Mouse (Mus musculus) cortical plate, adult 2 months (tissue): Measurements from ENCODE around the gene Fam193b.

ENCODE experiments used
- CTCF ChIP-seq: fragments of 200-500 bp; IDR thresholded peaks from 2 replicates; pipeline ENCODE4 v1.5.1; 2011; ENCODE audit warnings: mild to moderate bottlenecking, control low read depth, low read length; ENCODE audit not compliant: insufficient read depth; ENCODE audit errors: extremely low read depth
- POLR2A ChIP-seq: fragments of 200-500 bp; IDR thresholded peaks from 2 replicates; pipeline ENCODE4 v1.6.1; 2011; ENCODE audit warnings: mild to moderate bottlenecking, low read length, control low read depth; ENCODE audit not compliant: insufficient read depth; ENCODE audit errors: extremely low read depth

GRCm38 (mm10) chr13:55510332-55510667 lies 60.6 kb downstream of the Fam193b start:
- TF ChIP-seq CTCF (no peak), POLR2A (no peak)
